Mouse (Mus musculus): ENCODE data around the gene Rbpjl.

DNA sequence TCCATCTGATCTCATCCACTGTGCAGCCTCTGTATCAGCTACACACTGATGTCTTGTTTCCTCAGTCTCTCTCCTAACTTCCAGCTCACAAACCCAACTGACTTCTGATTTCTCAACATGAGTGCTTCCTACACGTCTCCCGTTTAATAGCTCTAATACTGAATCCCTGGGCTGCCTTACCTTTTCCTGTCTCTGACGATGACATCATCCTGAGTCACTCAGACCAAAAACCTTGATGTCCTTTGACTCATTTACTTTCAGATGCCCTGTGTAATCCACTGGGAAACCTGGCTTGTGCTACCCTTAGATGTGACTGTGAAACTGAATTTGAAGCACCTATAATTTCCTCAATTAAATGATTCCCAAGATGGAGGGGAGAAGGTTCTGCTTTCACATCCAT lies 20.0 kb upstream of the Rbpjl start:
- no peak for TF ChIP-seq CTCF (IDR thresholded peaks at IDR 0.05; ENCODE audit: low read depth)
- TF ChIP-seq EP300 (optimal IDR thresholded peaks at IDR 0.05), result no peak

Measured in stomach, postnatal 0 days (tissue).